Mouse (Mus musculus) lung, embryonic 15.5 days (tissue): Measurements from ENCODE around the gene Thap3. TPM values are rescaled to one million over a fixed set of nuclear protein-coding genes. Genes with fewer than 3 reads are reported as not detected.
A peak's percentile ranks its signal among the peaks of the same experiment; 100 is the strongest.

Source experiments
- ATAC-seq: fragments of 200-750 bp; cut with Nextera tagmentation; 2 replicates; pipeline ENCODE4 v1.8.0; 2017; ENCODE audit warnings: moderate number of reproducible peaks, borderline replicate concordance; ENCODE audit not compliant: low FRiP score, low TSS enrichment; ENCODE audit errors: extremely low read depth
- H3K27ac ChIP-seq: fragments of 300-500 bp; sonication (generic); 2 replicates; pipeline ENCODE4 v1.5.1; 2015; ENCODE audit warnings: moderate library complexity, mild to moderate bottlenecking, inconsistent platforms
- H3K27me3 ChIP-seq: fragments of 300-500 bp; sonication (generic); 2 replicates; pipeline ENCODE4 v1.6.1; 2015; ENCODE audit warnings: inconsistent platforms
- H3K36me3 ChIP-seq: fragments of 300-500 bp; sonication (generic); 2 replicates; pipeline ENCODE4 v1.6.1; 2015; ENCODE audit warnings: inconsistent platforms
- H3K4me1 ChIP-seq: fragments of 300-500 bp; sonication (generic); 2 replicates; pipeline ENCODE4 v1.6.1; 2015; ENCODE audit warnings: inconsistent platforms
- H3K4me2 ChIP-seq: fragments of 300-500 bp; sonication (generic); 2 replicates; pipeline ENCODE4 v1.6.1; 2015; ENCODE audit warnings: inconsistent platforms, mild to moderate bottlenecking, moderate library complexity
- H3K4me3 ChIP-seq: fragments of 300-500 bp; sonication (generic); 2 replicates; pipeline ENCODE4 v1.5.1; 2015; ENCODE audit warnings: mild to moderate bottlenecking, inconsistent platforms
- H3K9ac ChIP-seq: fragments of 300-500 bp; sonication (generic); 2 replicates; pipeline ENCODE4 v1.6.1; 2015; ENCODE audit warnings: inconsistent platforms
- H3K9me3 ChIP-seq: fragments of 300-500 bp; sonication (generic); 2 replicates; pipeline ENCODE4 v1.6.1; 2016; ENCODE audit warnings: inconsistent platforms
- WGBS: fragments of 180-500 bp; shearing (Covaris S2); methylation state at CpG from one replicate; pipeline ENCODE4 v1.1.7; 2015; 5-methylcytosine and 5-hydroxymethylcytosine counted together
- polyA plus RNA-seq: library from polyadenylated mRNA; unstranded; fragments of >200 nt; fragmentation: Nextera tagmentation; extraction: Ambion mirVana; gene quantifications from 2 replicates; pipeline ENCODE4 v1.2.1, GENCODE M21; 2015

The Thap3 gene
- polyA plus RNA-seq, 1 experiment from 2014 or later: 41.1 TPM

DNA sequence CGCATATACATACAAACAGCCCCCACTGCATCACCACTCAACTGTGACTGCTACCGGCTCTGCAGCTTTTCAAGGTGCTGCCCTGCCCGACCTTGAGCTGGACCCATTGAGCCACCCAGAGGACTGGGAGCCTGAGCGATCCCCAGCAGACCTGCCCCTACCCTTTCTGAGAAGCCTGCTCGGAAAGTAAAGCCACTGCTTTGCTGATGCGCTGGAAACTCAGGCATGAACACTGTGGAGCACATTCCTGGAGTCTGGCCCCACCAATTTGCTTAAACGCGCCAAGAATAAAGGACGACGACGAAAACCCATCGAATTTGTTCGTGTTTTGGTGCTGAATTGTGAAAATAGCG is 19.3 kb upstream of the Thap3 start:
- Histone ChIP-seq H3K27ac (peak overlapping the region; percentile 95), H3K4me3 (peak overlapping the region; percentile 61), H3K27me3 (no peaks in the 10 kb centered on the region), H3K9ac (peak overlapping the region; percentile 54), H3K36me3 (peaks cover 11% of the 10 kb centered on the region; the same call in 1 of the 2 replicates), H3K4me2 (peak overlapping the region; percentile 99), H3K4me1 (peaks cover 51% of the 10 kb centered on the region), H3K9me3 (no peaks in the 10 kb centered on the region)
- 2% methylated on average over 14 of the region's 14 CpGs for WGBS
- ATAC-seq: no peak

DNA sequence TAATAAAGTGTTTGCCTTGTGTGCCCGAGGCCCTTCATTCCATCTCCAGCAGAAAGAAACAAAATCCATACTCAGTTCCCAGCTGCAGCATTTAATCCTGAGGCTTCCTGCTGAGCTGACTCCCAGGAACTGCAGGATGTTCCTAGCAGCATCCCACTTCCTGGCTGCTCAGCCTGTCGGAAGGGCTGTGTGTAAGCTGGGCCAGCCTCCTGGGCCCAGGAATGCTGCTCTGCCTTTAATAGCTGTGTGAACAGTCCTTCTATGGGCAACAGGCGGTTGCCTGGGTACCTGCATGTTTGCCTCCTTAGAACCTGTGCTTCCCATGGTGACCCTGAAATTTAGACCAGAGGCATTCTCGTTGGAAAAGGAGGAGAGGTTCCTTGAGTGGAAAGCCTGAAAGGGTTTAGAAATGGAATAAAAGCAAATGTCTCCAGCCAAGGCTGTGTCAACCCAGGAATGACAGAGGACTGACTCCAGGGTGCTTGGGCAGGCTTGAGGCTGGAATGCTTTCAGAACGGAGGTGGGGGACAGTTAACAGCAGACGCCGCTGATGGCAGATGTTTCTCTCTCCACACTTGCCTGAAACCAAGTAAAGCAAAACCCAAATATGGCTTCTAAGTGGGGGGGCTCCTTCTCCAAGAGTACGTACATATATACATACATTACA is 18.8 kb upstream of the Thap3 start:
- Histone ChIP-seq H3K4me2 (peak overlapping the region; percentile 99), H3K9me3 (no peaks in the 10 kb centered on the region), H3K27me3 (no peaks in the 10 kb centered on the region), H3K4me1 (peaks cover 51% of the 10 kb centered on the region), H3K27ac (peak overlapping the region; percentile 95), H3K4me3 (peak overlapping the region; percentile 61), H3K9ac (peak overlapping the region; percentile 54; the same call in 1 of the 2 replicates), H3K36me3 (peaks cover 6% of the 10 kb centered on the region; the same call in 1 of the 2 replicates)
- 7% methylated on average over 8 of the region's 8 CpGs for WGBS
- ATAC-seq: no peak

DNA sequence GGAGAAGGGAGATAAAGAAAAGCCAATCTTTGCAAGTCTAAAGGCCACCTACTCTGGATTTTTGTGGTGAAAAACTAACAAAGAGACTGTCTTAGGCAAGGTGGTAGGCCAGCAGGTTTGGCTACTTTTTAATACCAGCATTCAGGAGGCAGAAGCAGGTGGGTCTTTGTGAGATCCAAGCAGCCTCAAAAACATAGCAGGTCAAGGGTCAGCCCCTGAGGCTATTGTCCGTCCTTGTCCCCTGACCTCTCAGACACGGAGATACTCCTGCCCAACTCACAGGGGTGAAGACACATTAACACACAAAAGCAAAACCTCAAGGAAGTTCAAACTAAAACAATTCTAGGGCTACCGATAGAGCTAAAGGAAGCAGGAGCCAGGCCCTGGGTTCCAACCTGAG is 18.0 kb upstream of the Thap3 start:
- ATAC-seq: no peak
- no peaks in the 10 kb centered on the region for H3K36me3 ChIP-seq
- 40% methylated on average over 3 of the region's 3 CpGs for WGBS
- no peaks in the 10 kb centered on the region for H3K9me3 ChIP-seq
- H3K27me3 ChIP-seq: no peaks in the 10 kb centered on the region
- H3K4me2 ChIP-seq: no peak overlapping the region
- peaks cover 45% of the 10 kb centered on the region for H3K4me1 ChIP-seq
- no peak overlapping the region for H3K9ac ChIP-seq
- peak overlapping the region; percentile 95; the same call in 1 of the 2 replicates for H3K27ac ChIP-seq
- no peak overlapping the region for H3K4me3 ChIP-seq

DNA sequence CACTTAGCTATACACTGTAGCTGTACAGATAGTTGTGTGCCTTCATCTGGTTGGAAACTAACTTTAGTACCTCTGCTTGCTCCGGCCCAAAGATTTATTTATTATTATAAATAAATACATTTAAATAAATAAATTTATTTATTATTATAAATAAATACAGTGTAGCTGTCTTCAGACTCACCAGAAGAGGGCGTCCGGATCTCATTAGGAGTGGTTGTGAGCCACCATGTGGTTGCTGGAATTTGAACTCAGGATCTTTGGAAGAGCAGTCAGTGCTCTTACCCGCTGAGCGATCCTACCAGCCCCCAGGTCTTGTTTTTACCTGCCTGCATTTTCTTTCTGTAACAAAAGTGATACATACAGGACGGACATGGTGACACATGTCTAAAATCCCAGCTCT is 17.3 kb upstream of the Thap3 start:
- 80% methylated on average over 6 of the region's 6 CpGs for WGBS
- no peak overlapping the region for H3K9ac ChIP-seq
- H3K4me2 ChIP-seq: no peak overlapping the region
- no peak for ATAC-seq
- no peak overlapping the region for H3K4me3 ChIP-seq
- no peak overlapping the region for H3K27ac ChIP-seq
- H3K9me3 ChIP-seq: no peaks in the 10 kb centered on the region
- peaks cover 39% of the 10 kb centered on the region for H3K4me1 ChIP-seq
- no peaks in the 10 kb centered on the region for H3K27me3 ChIP-seq
- no peaks in the 10 kb centered on the region for H3K36me3 ChIP-seq

DNA sequence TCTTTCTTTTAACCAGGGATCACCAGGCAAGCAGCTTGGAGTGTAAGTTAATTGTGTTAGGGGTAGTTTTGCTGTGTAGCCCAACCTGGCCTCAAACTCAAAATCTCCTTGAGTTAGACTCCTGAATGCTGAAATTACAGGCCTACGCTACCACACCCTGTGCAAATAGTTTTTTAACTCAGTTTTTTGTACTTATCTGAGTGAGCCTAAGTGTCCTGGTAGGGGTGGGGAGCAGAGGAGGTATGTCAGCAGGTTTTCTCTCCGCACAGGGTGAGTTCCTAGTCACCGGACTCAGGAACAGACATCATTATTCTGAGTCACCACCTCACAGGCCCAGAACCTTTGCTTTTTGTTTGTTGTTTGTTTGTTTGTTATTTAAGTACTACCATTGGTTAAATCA is 13.3 kb upstream of the Thap3 start:
- WGBS: 67% methylated on average over 3 of the region's 3 CpGs
- no peak overlapping the region for H3K9ac ChIP-seq
- H3K4me1 ChIP-seq: peaks cover 17% of the 10 kb centered on the region
- no peaks in the 10 kb centered on the region for H3K27me3 ChIP-seq
- no peak for ATAC-seq
- no peak overlapping the region for H3K27ac ChIP-seq
- no peaks in the 10 kb centered on the region for H3K36me3 ChIP-seq
- no peak overlapping the region for H3K4me2 ChIP-seq
- H3K4me3 ChIP-seq: no peak overlapping the region
- H3K9me3 ChIP-seq: no peaks in the 10 kb centered on the region

DNA sequence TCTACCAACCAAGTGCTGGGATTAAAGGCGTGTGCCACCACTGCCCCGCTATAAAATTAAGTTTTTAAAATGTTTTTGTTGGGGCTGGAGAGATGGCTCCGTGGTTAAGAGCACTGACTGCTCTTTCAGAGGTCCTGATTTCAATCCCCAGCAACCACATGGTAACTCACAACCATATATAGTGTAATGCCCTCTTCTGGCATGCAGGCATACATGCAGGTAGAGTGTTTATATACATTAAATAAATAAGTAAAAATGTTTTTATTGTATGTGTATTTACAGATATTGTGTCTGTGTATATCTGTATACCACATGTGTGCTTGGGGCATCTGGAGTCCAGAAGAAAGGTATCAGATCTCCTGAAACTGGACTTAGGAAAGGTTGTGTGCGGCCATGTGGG is 12.5 kb upstream of the Thap3 start:
- ATAC-seq: no peak
- H3K36me3 ChIP-seq: no peaks in the 10 kb centered on the region
- no peaks in the 10 kb centered on the region for H3K9me3 ChIP-seq
- peaks cover 10% of the 10 kb centered on the region for H3K4me1 ChIP-seq
- H3K27me3 ChIP-seq: no peaks in the 10 kb centered on the region
- no peak overlapping the region for H3K4me2 ChIP-seq
- H3K27ac ChIP-seq: no peak overlapping the region
- H3K9ac ChIP-seq: no peak overlapping the region
- H3K4me3 ChIP-seq: no peak overlapping the region
- 56% methylated on average over 4 of the region's 4 CpGs for WGBS

DNA sequence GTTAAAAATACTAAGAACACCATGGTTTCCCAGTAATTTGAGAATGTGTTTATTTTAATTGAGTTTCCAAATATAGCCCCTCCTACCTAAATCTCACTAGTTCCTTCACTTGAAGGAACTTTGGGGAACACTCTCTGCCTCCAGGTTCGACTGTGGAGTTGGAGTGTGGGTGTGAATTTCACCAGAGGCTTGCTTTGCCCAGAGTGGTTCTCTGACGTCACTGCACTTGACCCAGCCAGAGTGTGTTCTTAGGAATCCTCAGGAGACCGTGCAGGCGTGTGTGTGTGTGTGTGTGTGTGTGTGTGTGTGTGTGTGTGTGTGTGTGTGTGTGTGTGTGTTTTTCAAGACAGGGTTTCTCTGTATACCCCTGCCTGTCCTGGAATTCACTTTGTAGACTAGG is 12.1 kb upstream of the Thap3 start:
- Histone ChIP-seq H3K4me2 (no peak overlapping the region), H3K4me3 (no peak overlapping the region), H3K9me3 (no peaks in the 10 kb centered on the region), H3K27me3 (no peaks in the 10 kb centered on the region), H3K4me1 (peaks cover 10% of the 10 kb centered on the region), H3K27ac (no peak overlapping the region), H3K36me3 (no peaks in the 10 kb centered on the region), H3K9ac (no peak overlapping the region)
- no peak for ATAC-seq
- WGBS: 16% methylated on average over 4 of the region's 4 CpGs

DNA sequence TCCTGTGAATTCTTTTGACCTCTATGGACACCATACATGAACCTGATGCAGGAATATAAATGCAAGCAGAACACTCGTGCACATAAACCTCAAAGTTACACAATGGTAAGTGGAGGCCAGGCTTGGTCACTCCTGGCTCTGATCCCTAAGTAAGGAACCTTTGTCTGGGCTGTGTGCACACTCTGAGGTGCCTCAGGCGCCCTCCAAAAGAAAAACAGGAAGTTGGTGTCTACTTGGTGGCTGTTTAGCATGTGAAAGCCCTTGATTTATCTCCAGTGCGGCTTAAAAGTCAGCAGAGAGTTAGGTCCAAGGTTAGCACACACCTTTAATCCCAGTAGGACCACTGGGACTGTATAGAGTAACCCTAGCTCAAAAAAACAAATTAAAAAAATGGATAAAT is 10.7 kb upstream of the Thap3 start:
- Histone ChIP-seq H3K27ac (no peak overlapping the region), H3K9me3 (no peaks in the 10 kb centered on the region), H3K4me3 (no peak overlapping the region), H3K4me2 (no peak overlapping the region), H3K4me1 (peaks cover 13% of the 10 kb centered on the region), H3K27me3 (no peaks in the 10 kb centered on the region), H3K9ac (no peak overlapping the region), H3K36me3 (no peaks in the 10 kb centered on the region)
- 61% methylated on average over 3 of the region's 3 CpGs for WGBS
- ATAC-seq: no peak

DNA sequence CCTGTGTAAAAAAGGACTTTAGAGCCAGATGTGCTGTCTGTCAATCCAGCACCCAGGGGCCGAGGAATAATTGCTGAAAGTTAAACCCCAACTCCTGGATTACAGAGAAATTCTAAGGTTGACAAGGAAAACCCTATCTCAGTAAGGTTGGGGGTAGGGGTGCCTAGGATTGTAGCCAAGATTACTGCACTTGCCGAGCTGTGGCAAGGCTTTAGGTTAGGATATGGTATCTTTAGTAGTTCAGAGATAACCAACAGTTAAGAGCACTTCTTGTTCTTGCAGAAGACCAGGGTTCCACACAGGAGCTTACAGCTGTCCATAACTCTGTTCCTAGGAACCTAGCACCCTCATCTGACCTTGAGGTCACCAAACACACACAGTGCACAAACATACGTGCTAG is 8.9 kb upstream of the Thap3 start:
- Histone ChIP-seq H3K9ac (0 out of 2 replicates have a peak overlapping the region, but pooled peaks have one; percentile 80), H3K4me1 (peaks cover 30% of the 10 kb centered on the region), H3K27me3 (no peaks in the 10 kb centered on the region), H3K4me2 (peak overlapping the region; percentile 66), H3K27ac (no peak overlapping the region), H3K4me3 (peak overlapping the region; percentile 100; the same call in 1 of the 2 replicates), H3K9me3 (no peaks in the 10 kb centered on the region), H3K36me3 (peaks cover 2% of the 10 kb centered on the region; the same call in 1 of the 2 replicates)
- 60% methylated on average over 3 of the region's 3 CpGs for WGBS
- ATAC-seq: no peak

DNA sequence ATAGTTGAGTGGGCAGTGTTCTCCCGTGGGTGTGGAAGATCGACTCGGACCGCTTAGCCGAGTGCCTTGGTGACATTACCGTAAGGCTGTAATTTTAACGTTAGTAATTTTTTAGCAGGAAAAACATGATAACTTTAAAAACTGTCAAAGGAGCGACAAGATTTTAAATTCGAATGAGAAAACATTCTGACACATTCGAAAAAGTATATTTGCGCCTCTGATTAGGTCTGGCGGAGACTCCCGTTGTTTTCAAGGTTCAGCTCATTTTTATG is 8.1 kb upstream of the Thap3 start:
- Histone ChIP-seq H3K9me3 (no peaks in the 10 kb centered on the region), H3K4me1 (peaks cover 32% of the 10 kb centered on the region), H3K4me2 (peak overlapping the region; percentile 66), H3K4me3 (peak overlapping the region; percentile 100), H3K27ac (peak overlapping the region; percentile 80), H3K27me3 (no peaks in the 10 kb centered on the region), H3K9ac (peak overlapping the region; percentile 80), H3K36me3 (peaks cover 10% of the 10 kb centered on the region)
- ATAC-seq: no peak
- WGBS: 1% methylated on average over 13 of the region's 13 CpGs

DNA sequence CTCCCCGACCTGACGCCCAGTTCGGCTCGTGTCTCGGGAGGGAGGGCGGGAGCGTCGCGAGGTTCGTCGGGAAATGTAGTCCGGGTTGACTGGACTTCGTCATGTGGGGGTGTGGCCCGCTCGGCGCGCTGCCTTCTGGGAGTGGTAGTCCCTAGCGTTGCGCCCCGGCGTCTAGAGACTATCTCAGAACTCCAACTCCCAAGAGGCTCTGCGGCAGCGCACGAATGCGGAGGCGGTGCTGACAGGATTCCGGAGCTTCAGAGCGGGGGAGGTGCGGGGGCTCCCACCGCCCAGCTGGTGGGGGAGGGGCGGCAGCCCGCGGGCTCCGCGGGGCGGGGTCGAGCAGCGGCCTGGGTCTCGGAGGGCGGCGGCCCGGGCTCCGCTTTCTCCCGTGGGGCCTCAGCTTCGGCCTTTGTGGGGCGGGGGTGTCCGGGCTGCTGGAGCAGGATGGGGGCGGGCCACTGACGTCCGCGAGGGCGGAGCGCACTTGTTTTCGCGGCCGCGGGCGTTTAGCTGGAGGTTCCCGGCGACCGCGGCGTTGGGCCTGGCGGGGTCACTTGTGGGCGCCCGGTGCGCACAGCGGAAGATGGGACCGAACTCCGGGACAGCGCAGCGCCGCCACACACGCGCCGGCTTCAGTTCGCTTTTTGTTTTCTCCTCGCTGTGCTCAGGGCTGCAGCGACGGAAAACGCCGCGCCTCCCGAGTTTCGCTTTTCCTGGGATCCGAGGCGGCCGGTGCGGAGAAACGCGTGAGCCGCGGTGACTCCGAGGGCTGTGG is 7.6 kb upstream of the Thap3 start, which contains the start of gene Phf13:
Gene Phf13, minus strand, starts transcription at position 86 of the 778 bp plus-strand sequence.
- peaks cover 16% of the 10 kb centered on the region for H3K36me3 ChIP-seq
- peak within 1 kb of the TSS; percentile 100 for H3K4me3 ChIP-seq
- no peaks in the 10 kb centered on the region for H3K9me3 ChIP-seq
- H3K27me3 ChIP-seq: no peaks in the 10 kb centered on the region
- ATAC-seq: peak; percentile 97
- peak within 1 kb of the TSS; percentile 87 for H3K27ac ChIP-seq
- H3K4me1 ChIP-seq: peaks cover 32% of the 10 kb centered on the region
- H3K4me2 ChIP-seq: peak within 1 kb of the TSS; percentile 93
- 1% methylated on average over 88 of the region's 94 CpGs for WGBS
- peak within 1 kb of the TSS; percentile 80 for H3K9ac ChIP-seq
